8 mouse cellular contexts compared by ENCODE assay signal in the genomic region with DNA sequence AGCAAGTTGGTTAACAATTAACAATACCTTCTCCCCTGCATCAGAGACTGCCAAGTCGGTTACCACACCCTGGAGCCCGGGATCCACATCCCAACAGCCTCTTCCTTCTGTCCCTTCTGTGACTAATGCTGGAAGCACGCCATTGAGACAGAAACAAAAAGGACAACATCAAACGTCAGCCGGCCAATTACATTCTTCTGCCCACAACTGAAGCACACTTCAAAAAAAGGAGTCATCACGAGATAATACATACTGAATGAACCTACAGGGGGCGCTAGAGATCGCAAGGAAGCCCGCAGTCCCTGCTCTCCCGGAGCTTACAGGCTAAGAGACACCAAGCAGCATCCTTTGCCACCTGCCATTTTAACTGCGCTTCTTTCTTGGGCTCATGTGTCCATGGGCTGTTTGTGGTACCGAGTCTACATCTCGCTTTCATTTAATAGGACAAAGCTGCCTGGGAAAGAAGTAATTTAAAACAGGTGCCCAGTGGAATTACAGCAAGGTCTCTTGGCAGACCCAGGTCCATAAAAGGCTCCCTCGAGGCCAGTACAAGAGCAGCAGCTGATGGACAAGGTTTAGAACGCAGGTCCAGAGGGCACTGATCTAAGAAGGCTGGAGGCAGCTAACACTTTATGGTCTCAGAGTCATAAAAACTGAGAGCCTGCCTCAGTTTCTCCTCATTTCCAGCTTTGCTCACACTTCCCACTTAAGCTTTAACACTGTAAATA.
A peak's percentile ranks its signal among the peaks of the same experiment; 100 is the strongest.
DNase-seq lines count a peak whose midpoint lies in the region; ATAC-seq and TF ChIP-seq lines count a peak whose summit lies in the region.

No protein-coding gene starts in this region.

- H3K4me2 ChIP-seq in liver, postnatal 0 days (ENCODE audit: low read depth, low read length): no peak overlapping the region
- no peak overlapping the region for H3K4me2 ChIP-seq in lung, embryonic 15.5 days

- TF ChIP-seq EP300 in liver, postnatal 0 days (IDR thresholded peaks at IDR 0.05; ENCODE audit: low read depth): no peak

- no peaks in the 10 kb centered on the region for H3K9me3 ChIP-seq in liver, postnatal 0 days (ENCODE audit: low read length)
- H3K9me3 ChIP-seq in lung, embryonic 15.5 days: no peaks in the 10 kb centered on the region

- DNase-seq in cerebellum, adult 9-11 months: peak; percentile 4
- no peak for DNase-seq in cerebellum, adult 2 months
- no peak for DNase-seq in liver, postnatal 0 days
- no peak for DNase-seq in liver
- DNase-seq in heart, postnatal 14 days: peak; percentile 19 to 48
- no peak for DNase-seq in neural tube, embryonic 10.5 days (ENCODE audit: extremely low spot score, low spot score)
- DNase-seq in left cerebral cortex, adult 9 months (ENCODE audit: low spot score in 2 of 2): no peak

- H3K4me3 ChIP-seq in cerebellum, adult 2 months (replicated peaks; ENCODE audit: insufficient read depth, low read depth, low read length): no peak overlapping the region
- H3K4me3 ChIP-seq in liver, postnatal 0 days (ENCODE audit: low read depth, low read length): no peak overlapping the region
- H3K4me3 ChIP-seq in lung, embryonic 15.5 days: no peak overlapping the region

- intact Hi-C loops in heart, postnatal 14 days (cut with DNase I): loop anchor here (5.0 to 10.0 kb wide), 4 partner anchors 82 to 342 kb away; no protein-coding TSS in a partner anchor

- H3K27me3 ChIP-seq in cerebellum, adult 2 months (ENCODE audit: control insufficient read depth, insufficient read depth, low read length): no peaks in the 10 kb centered on the region
- no peaks in the 10 kb centered on the region for H3K27me3 ChIP-seq in liver, postnatal 0 days (ENCODE audit: insufficient read depth, low read length)
- no peaks in the 10 kb centered on the region for H3K27me3 ChIP-seq in lung, embryonic 15.5 days

- no peak for TF ChIP-seq CTCF in cerebellum, adult 2 months (IDR thresholded peaks at IDR 0.05; ENCODE audit: borderline replicate concordance, insufficient read depth, low read depth, low read length)
- TF ChIP-seq CTCF in liver, postnatal 0 days (IDR thresholded peaks at IDR 0.05; ENCODE audit: low read depth): peak; percentile 52

- H3K27ac ChIP-seq in cerebellum, adult 2 months (ENCODE audit: insufficient read depth, low read length): no peak overlapping the region
- no peak overlapping the region for H3K27ac ChIP-seq in liver, postnatal 0 days (ENCODE audit: low read depth)
- H3K27ac ChIP-seq in lung, embryonic 15.5 days: no peak overlapping the region

- 51% methylated on average over 15 of the region's 15 CpGs for WGBS in cerebellum, adult 2 months
- 65% methylated on average over 15 of the region's 15 CpGs for WGBS in liver, postnatal 0 days (ENCODE audit: insufficient replicate concordance)
- 57% methylated on average over 15 of the region's 15 CpGs for WGBS in lung, embryonic 15.5 days

- no peaks in the 10 kb centered on the region for H3K36me3 ChIP-seq in liver, postnatal 0 days (replicated peaks; ENCODE audit: insufficient read depth, low read length)
- H3K36me3 ChIP-seq in lung, embryonic 15.5 days: no peaks in the 10 kb centered on the region

- no peak overlapping the region for H3K9ac ChIP-seq in liver, postnatal 0 days (replicated peaks)
- H3K9ac ChIP-seq in lung, embryonic 15.5 days: no peak overlapping the region

- H3K4me1 ChIP-seq in cerebellum, adult 2 months (ENCODE audit: control insufficient read depth, insufficient read depth, low read length): no peaks in the 10 kb centered on the region
- peaks cover 3% of the 10 kb centered on the region; the same call in 1 of the 2 replicates for H3K4me1 ChIP-seq in liver, postnatal 0 days (ENCODE audit: insufficient read depth)
- H3K4me1 ChIP-seq in lung, embryonic 15.5 days: no peaks in the 10 kb centered on the region; the same call in 1 of the 2 replicates

- no peak for TF ChIP-seq POLR2A in cerebellum, adult 2 months (IDR thresholded peaks at IDR 0.05; ENCODE audit: borderline replicate concordance, insufficient read depth, low read length)

- no peak for ATAC-seq in liver, postnatal 0 days
- ATAC-seq in lung, embryonic 15.5 days (ENCODE audit: borderline replicate concordance, extremely low read depth, low FRiP score, low TSS enrichment): peak; percentile 23; the same call in 1 of the 2 replicates

Comparison
In these comparisons a context has a peak if more than half of its experiments do, and no peak if none do; other contexts are left out.
1. DNase-seq: peak in cerebellum, adult 9-11 months (single experiment) and heart, postnatal 14 days (2 of 2); none in cerebellum, adult 2 months (0 of 2), liver, postnatal 0 days (single experiment), liver (single experiment), neural tube, embryonic 10.5 days (single experiment) and left cerebral cortex, adult 9 months (0 of 2).